Mouse (Mus musculus) hindbrain, postnatal 0 days (tissue): ENCODE results near the gene Klk7. TPM values are rescaled to one million over a fixed set of nuclear protein-coding genes. Genes with fewer than 3 reads are reported as not detected.

Experiments used
- ATAC-seq: fragments of 200-750 bp; cut with Nextera tagmentation; 2 replicates; pipeline ENCODE4 v1.8.0; 2017; ENCODE audit warnings: mild to moderate bottlenecking, moderate TSS enrichment, moderate library complexity
- DNase-seq: peaks from one replicate; pipeline ENCODE4 v3.0.0-alpha.2; 2015; ENCODE audit warnings: low spot score
- H3K27ac ChIP-seq: fragments of 300-500 bp; sonication (generic); 2 replicates; pipeline ENCODE4 v1.5.1; 2014; ENCODE audit warnings: mild to moderate bottlenecking
- H3K27me3 ChIP-seq: fragments of 300-500 bp; sonication (generic); 2 replicates; pipeline ENCODE4 v1.6.1; 2014; ENCODE audit warnings: low read length, mixed read lengths; ENCODE audit not compliant: insufficient read depth
- H3K36me3 ChIP-seq: fragments of 300-500 bp; sonication (generic); 2 replicates; pipeline ENCODE4 v1.6.1; 2014; ENCODE audit warnings: low read length, mixed read lengths; ENCODE audit not compliant: insufficient read depth
- H3K4me1 ChIP-seq: fragments of 300-500 bp; sonication (generic); 2 replicates; pipeline ENCODE4 v1.6.1; 2014; ENCODE audit warnings: antibody characterized with exemption, low read length, mixed read lengths; ENCODE audit not compliant: insufficient read depth
- H3K4me2 ChIP-seq: fragments of 300-500 bp; sonication (generic); 2 replicates; pipeline ENCODE4 v1.6.1; 2014; ENCODE audit warnings: low read depth, mild to moderate bottlenecking, low read length, moderate library complexity, mixed read lengths
- H3K4me3 ChIP-seq: fragments of 300-500 bp; sonication (generic); 2 replicates; pipeline ENCODE4 v1.5.1; 2014; ENCODE audit warnings: low read length
- H3K9ac ChIP-seq: fragments of 300-500 bp; sonication (generic); replicated peaks from 2 replicates; pipeline ENCODE4 v1.6.1; 2014; ENCODE audit warnings: mild to moderate bottlenecking, low read length, moderate library complexity, mixed read lengths
- H3K9me3 ChIP-seq: fragments of 300-500 bp; sonication (generic); 2 replicates; pipeline ENCODE4 v1.6.1; 2016; ENCODE audit warnings: low read length, mixed read lengths
- CTCF ChIP-seq: IDR thresholded peaks from 2 replicates; pipeline ENCODE4 v1.5.1; 2016; ENCODE audit warnings: antibody characterized with exemption, control low read depth, low read depth
- WGBS: fragments of 180-500 bp; shearing (Covaris S2); extraction: QIAGEN DNeasy Blood & Tissue Kit; methylation state at CpG from one replicate; pipeline ENCODE4 v1.1.7; 2014; 5-methylcytosine and 5-hydroxymethylcytosine counted together
- polyA plus RNA-seq: library from polyadenylated mRNA; unstranded; fragments of >200 nt; fragmentation: Nextera tagmentation; extraction: Ambion mirVana; gene quantifications from 2 replicates; pipeline ENCODE4 v1.2.1, GENCODE M21; 2015
- total RNA-seq: library from RNA; depleted of rRNA; stranded (reverse); fragments of >200 nt; gene quantifications from 2 replicates; pipeline ENCODE4 v1.2.3, GENCODE M21; 2014; rRNA removed

Gene Klk7
- total RNA-seq (not detected in 2 replicates), polyA plus RNA-seq (0.09 and 0.19 TPM in 2 replicates)

GRCm38 (mm10) chr7:43810994-43811393 is at the start of gene Klk7:
Gene Klk7, plus strand, starts transcription at chr7:43811294.
- TF ChIP-seq CTCF = no peak
- Histone ChIP-seq H3K27ac (no peak within 1 kb of the TSS), H3K4me2 (no peak within 1 kb of the TSS), H3K9ac (no peak within 1 kb of the TSS), H3K4me3 (no peak within 1 kb of the TSS), H3K27me3 (no peaks in the 10 kb centered on the region), H3K9me3 (no peaks in the 10 kb centered on the region), H3K36me3 (no peaks in the 10 kb centered on the region), H3K4me1 (no peaks in the 10 kb centered on the region)
- DNase-seq = no peak
- 56% methylated on average over 5 of the region's 5 CpGs for WGBS
- no peak for ATAC-seq

GRCm38 (mm10) chr7:43766484-43766883 is 44.6 kb upstream of the Klk7 start:
- H3K27me3 ChIP-seq = no peaks in the 10 kb centered on the region
- H3K4me3 ChIP-seq = no peak overlapping the region
- ATAC-seq = peak; percentile 51; the same call in 1 of the 2 replicates
- H3K27ac ChIP-seq = no peak overlapping the region
- TF ChIP-seq CTCF = no peak
- 35% methylated on average over 8 of the region's 8 CpGs for WGBS
- peak; percentile 11 for DNase-seq
- no peak overlapping the region for H3K4me2 ChIP-seq
- H3K4me1 ChIP-seq = no peaks in the 10 kb centered on the region
- no peaks in the 10 kb centered on the region for H3K36me3 ChIP-seq
- H3K9me3 ChIP-seq = no peaks in the 10 kb centered on the region
- H3K9ac ChIP-seq = no peak overlapping the region

- WGBS = 83% methylated on average over 4 of the region's 4 CpGs
- Histone ChIP-seq H3K4me3 (no peak within 1 kb of the TSS), H3K4me2 (no peak within 1 kb of the TSS), H3K27me3 (no peaks in the 10 kb centered on the region), H3K9me3 (no peaks in the 10 kb centered on the region), H3K36me3 (no peaks in the 10 kb centered on the region), H3K4me1 (no peaks in the 10 kb centered on the region), H3K9ac (no peak within 1 kb of the TSS), H3K27ac (no peak within 1 kb of the TSS)
- ATAC-seq = no peak
- TF ChIP-seq CTCF = no peak
- no peak for DNase-seq
These were observed 42.5 kb upstream of the Klk7 start, which contains the start of gene Klk12 for GRCm38 (mm10) chr7:43768597-43768996. Gene Klk12, plus strand, starts transcription at chr7:43768897.

- DNase-seq (no peak), ATAC-seq (no peak)
- H3K36me3 ChIP-seq = no peaks in the 10 kb centered on the region
- H3K4me3 ChIP-seq = no peak overlapping the region
- no peak overlapping the region for H3K4me2 ChIP-seq
- no peak overlapping the region for H3K9ac ChIP-seq
- no peaks in the 10 kb centered on the region for H3K4me1 ChIP-seq
- WGBS = 92% methylated on average over 8 of the region's 8 CpGs
- H3K9me3 ChIP-seq = no peaks in the 10 kb centered on the region
- no peak for TF ChIP-seq CTCF
- H3K27me3 ChIP-seq = no peaks in the 10 kb centered on the region
- H3K27ac ChIP-seq = no peak overlapping the region
These were observed 41.5 kb upstream of the Klk7 start for GRCm38 (mm10) chr7:43769636-43770035.

GRCm38 (mm10) chr7:43770701-43771100 is 40.4 kb upstream of the Klk7 start:
- H3K4me1 ChIP-seq = no peaks in the 10 kb centered on the region
- no peak for ATAC-seq
- no peaks in the 10 kb centered on the region for H3K9me3 ChIP-seq
- WGBS = 94% methylated on average over 10 of the region's 10 CpGs
- DNase-seq = no peak
- H3K4me2 ChIP-seq = no peak overlapping the region
- no peak overlapping the region for H3K27ac ChIP-seq
- H3K36me3 ChIP-seq = no peaks in the 10 kb centered on the region
- no peak overlapping the region for H3K9ac ChIP-seq
- no peak overlapping the region for H3K4me3 ChIP-seq
- H3K27me3 ChIP-seq = no peaks in the 10 kb centered on the region
- TF ChIP-seq CTCF = no peak

GRCm38 (mm10) chr7:43771916-43772315 is 39.2 kb upstream of the Klk7 start:
- Histone ChIP-seq H3K27ac (no peak overlapping the region), H3K4me1 (no peaks in the 10 kb centered on the region), H3K27me3 (no peaks in the 10 kb centered on the region), H3K9ac (no peak overlapping the region), H3K36me3 (no peaks in the 10 kb centered on the region), H3K4me2 (no peak overlapping the region), H3K4me3 (no peak overlapping the region), H3K9me3 (no peaks in the 10 kb centered on the region)
- no peak for TF ChIP-seq CTCF
- ATAC-seq = no peak
- 97% methylated on average over 6 of the region's 6 CpGs for WGBS
- no peak for DNase-seq

- ATAC-seq (no peak), DNase-seq (no peak)
- H3K4me1 ChIP-seq = no peaks in the 10 kb centered on the region
- H3K36me3 ChIP-seq = no peaks in the 10 kb centered on the region
- no peak overlapping the region for H3K9ac ChIP-seq
- no peaks in the 10 kb centered on the region for H3K27me3 ChIP-seq
- H3K27ac ChIP-seq = no peak overlapping the region
- TF ChIP-seq CTCF = no peak
- WGBS = 75% methylated on average over 3 of the region's 3 CpGs
- no peak overlapping the region for H3K4me3 ChIP-seq
- H3K4me2 ChIP-seq = no peak overlapping the region
- H3K9me3 ChIP-seq = no peaks in the 10 kb centered on the region
These were observed 38.2 kb upstream of the Klk7 start for GRCm38 (mm10) chr7:43772901-43773300.
